Mouse (Mus musculus): Measurements from ENCODE around the gene Cpsf2.

Gene Cpsf2

DNA sequence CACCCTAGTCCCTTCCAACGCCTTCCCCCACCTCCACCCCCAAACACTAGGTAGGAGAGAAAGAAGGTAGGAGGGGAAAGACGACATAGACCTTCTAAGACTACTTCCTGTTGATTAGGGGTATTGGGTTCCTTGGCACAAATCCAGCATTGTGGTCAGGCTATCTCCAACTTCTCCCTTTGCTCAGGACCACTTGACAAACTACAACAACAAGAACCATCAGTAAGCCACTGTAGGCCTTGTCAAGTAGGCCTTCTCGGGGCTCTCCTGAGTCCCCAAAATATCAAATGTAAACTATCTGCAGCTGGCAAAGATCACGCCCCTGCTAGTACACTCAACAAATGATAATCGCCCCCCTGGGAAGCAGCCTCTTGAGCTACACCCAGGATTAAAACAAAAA, 4.5 kb downstream of the Cpsf2 start:
- no peak for DNase-seq (ENCODE audit: low spot score)

DNA sequence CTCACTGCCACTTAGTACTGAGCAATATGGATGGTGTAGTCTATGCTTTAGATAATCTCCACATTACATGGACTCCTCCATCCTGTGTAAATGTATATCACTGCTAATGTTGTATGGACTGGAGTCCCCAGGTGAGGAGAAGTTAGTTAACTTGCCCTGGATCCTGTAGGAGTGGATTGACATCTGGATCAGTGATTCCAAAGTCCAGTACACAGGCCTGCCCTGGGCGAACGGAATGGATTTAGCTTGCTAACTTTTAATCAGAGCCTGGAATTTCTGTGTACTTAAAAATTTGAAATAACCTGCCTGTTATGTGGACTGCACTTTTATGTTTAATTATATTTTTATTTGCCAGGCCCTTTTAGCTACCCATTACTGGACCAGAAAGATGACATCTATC, 5.8 kb downstream of the Cpsf2 start:
- no peak for DNase-seq (ENCODE audit: low spot score)

DNA sequence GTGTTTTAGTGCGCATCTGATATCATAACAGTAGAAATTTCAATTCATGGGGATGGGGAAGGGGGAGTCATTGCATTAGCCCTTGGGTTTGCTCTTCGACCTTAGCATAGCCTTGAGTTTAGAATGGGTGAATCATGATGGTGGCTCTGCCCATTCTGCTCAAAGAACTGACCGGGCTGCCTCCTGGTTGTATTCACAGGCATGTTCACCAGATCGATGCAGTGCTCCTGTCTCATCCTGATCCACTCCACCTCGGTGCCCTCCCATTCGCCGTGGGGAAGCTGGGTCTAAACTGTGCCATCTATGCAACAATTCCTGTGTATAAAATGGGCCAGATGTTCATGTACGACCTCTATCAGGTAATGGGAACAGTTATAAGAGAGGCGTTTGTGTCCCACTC, 7.2 kb downstream of the Cpsf2 start:
- DNase-seq (ENCODE audit: low spot score): no peak

DNA sequence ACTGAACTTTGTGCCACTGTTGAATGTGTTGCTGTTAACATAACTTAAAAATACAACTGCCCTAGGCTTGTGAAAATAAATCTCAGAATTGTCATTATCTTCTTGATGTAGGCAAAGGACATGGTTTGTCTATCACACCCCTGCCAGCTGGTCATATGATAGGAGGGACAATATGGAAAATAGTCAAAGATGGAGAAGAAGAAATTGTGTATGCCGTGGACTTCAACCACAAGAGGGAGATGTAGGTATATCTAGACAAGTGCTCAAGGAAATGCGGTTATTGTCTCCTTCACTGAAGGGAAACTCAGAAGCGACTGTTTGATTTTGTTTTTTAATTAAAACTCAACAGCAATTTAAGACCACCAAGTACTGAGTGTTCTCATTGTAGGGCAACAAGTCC, 9.3 kb downstream of the Cpsf2 start:
- DNase-seq (ENCODE audit: low spot score): peak; percentile 28

- DNase-seq (ENCODE audit: low spot score): no peak
Measured at GRCm38 (mm10) chr12:101987659-101988058, 11.9 kb downstream of the Cpsf2 start.

DNA sequence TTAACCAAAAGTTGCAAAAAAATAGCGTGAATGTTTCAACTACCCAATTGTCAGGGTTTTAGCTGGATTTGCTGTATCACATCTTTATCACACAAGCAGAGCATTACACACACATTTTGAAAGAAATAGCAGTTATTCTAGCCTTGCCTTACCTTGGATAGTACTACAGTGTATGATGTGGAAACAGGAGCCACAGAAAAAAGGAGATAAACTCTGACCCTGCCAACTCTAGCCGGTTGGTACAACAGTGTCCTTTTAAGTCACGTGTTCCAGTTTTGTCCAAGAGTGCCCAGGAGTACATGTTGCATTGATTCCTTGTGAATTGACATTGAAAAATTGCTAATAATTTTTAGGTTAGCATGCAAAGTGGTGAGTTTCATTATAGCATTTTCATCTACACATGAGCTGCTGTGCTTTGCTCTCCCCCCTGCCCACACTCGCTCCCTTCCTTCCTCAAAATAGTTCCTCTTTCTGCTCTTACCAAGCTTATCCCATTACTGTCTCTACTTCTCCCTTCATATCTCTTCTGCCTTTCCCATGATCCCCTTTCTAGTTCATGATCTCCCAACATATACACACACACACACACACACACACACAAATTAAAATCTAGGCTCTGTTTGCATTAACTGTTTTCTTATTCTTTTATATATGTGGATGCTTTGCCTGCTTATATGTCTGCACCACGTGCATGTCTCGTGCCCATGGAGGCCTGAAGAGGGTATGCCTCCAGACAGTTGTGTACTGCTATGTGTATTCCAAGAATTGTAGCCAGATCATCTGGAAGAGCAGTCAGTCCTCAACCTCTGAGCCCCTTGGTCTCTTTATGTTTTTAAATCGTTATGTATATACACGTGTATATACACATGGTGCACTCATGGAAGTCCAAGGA, 19.0 kb downstream of the Cpsf2 start:
- no peak for DNase-seq (ENCODE audit: low spot score)

GRCm38 (mm10) chr12:101998929-101999328, 23.1 kb downstream of the Cpsf2 start:
- DNase-seq (ENCODE audit: low spot score): no peak

- DNase-seq (ENCODE audit: low spot score): no peak
Measured at GRCm38 (mm10) chr12:102000785-102001184, 25.0 kb downstream of the Cpsf2 start.

DNA sequence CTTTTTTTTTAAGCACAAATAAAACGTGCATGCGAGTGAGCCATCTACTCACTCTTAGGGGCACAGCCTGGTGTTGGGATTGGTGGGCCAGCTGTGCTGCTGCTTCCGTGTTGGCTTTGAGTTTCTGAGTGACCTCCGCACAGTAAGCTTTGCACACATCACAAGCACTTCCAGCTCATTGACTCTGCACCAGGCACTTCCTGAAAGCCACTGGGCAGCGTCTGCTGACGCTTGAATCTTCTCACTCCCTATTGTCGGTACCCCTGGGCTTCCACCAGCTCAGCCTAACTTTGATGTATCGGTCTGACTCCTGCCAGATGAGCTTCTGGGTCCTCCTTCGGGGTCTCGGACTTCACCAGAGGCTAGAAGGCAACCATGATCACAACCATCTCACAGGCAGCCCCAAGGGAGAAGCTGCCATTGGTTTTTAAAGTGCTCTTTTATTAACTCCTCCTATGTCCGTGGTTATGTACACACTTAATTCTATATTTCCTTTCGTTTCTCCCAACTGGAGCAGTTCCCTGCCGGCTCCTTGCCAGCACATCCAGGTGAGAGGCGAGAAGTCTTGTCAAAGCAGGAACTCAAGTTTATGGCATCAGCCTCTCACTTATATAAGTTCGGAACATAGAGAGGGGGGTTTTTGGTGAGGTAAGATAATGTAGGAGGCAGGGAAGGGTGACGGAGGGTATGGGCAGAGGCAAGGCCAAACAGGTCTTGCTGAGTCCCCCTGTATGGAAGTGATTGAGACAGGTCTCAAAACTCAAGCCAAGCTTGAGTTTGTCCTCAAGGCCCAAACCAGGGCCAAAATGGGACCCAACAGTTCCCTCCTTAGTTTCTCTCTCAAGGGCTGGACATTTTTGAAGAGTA, 32.6 kb downstream of the Cpsf2 start:
- no peak for DNase-seq (ENCODE audit: low spot score)

DNA sequence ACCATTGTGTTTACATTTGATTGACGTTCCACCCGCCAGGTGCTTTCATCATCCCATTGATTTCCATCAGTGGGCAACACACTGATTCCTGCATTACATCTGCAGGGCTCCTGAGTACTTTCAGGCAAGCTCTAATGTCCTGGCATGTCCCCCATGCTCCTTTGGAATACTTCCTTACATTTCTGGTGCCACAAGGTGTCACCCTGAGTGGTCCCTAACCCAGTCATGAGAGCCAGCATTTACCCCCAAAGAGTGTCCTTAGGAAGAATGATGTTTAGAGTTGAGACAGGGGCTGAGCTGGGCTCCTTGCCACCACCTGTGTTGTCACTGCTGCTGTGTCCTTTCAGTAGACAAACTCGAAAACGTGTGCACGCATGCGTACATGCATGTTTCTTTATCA, 33.8 kb downstream of the Cpsf2 start:
- DNase-seq (ENCODE audit: low spot score): no peak

GRCm38 (mm10) chr12:102014411-102014810, 38.6 kb downstream of the Cpsf2 start:
- DNase-seq (ENCODE audit: low spot score): no peak

DNA sequence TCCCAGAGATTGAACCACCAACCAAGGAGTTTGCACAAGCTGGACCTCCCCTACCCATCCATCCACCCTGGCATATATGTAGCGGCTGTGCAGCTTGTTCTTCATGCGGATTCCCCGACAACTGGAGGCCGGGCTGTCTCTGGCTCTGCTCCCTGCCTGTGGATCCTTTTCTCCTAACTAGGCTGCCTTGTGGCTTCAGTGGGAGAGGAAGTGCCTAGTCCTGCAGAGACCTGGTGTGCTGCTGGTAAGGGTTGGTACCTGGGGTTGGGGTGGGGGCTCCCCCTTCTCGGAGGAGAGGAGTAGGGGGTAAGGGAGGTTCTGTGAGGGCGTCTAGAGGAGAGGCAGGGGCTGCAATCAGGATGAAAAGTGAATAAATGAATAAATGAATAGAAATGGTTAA, 39.3 kb downstream of the Cpsf2 start:
- DNase-seq (ENCODE audit: low spot score): no peak

GRCm38 (mm10) chr12:102021923-102022322, 46.1 kb downstream of the Cpsf2 start:
- DNase-seq (ENCODE audit: low spot score): no peak

DNA sequence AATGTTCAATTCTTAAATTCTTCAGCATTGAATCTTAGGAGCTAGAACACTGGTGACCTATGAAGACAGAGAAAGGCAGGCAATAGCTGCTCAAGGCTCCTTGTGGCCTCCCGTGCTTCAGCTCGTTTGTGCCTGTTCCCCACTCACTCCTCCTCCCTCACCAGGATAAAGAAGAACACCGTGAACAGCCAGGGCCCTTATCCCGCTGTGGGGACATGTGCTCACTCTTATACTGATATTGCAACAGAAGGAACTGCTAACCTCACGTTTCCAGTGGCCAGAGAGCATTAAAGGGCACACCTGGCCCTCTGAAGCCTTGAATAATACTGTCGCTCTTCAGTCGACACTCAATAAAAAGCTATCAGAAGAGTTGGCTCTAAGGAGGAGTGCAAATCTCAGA, 53.4 kb downstream of the Cpsf2 start:
- DNase-seq (ENCODE audit: low spot score): no peak

GRCm38 (mm10) chr12:102029892-102030446, 54.2 kb downstream of the Cpsf2 start:
- no peak for DNase-seq (ENCODE audit: low spot score)

- DNase-seq (ENCODE audit: low spot score): no peak
Measured at GRCm38 (mm10) chr12:102034934-102035333, 59.1 kb downstream of the Cpsf2 start.

DNA sequence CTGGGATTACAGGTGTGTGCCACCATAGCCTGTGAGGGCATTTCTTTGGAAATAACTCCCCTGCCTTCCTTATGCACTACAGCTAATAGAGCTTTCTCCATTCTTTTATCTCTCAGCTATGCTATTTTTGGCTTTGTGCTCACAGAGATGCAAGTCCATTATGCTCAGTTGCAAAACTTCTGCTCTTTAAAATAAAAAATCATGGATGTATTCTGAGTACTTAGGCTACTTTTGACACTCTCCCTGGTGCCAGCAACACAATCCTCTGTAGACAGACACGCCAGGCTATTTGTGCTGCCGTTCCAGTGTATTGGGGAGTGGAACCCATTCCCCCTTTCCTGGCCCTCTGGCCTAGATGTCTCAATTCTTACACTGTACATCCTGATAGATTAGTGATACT, 64.1 kb downstream of the Cpsf2 start:
- DNase-seq (ENCODE audit: low spot score): no peak

DNA sequence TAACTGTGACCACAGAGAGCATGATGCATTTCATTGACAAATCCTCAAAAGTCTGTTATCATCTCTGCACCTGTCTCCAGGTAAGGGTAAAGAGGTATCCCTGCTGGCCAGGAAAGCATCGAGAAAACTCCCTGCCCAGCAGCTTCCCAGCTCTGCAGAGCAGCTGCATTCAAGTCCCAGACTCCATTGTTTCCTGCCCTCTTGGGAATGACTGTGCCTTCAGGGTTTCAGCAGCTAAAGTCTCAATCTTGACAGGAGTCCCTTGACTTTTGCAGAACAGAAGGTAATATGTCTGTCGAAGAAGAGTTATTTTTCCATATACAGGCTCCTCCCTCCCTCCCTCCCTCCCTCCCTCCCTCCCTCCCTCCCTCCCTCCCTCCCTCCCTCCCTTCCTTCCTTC, 65.9 kb downstream of the Cpsf2 start:
- no peak for DNase-seq (ENCODE audit: low spot score)

- DNase-seq (ENCODE audit: low spot score): no peak
Measured at GRCm38 (mm10) chr12:102042247-102042646, 66.5 kb downstream of the Cpsf2 start.

GRCm38 (mm10) chr12:102043840-102044239, 68.1 kb downstream of the Cpsf2 start:
- DNase-seq (ENCODE audit: low spot score): no peak

DNA sequence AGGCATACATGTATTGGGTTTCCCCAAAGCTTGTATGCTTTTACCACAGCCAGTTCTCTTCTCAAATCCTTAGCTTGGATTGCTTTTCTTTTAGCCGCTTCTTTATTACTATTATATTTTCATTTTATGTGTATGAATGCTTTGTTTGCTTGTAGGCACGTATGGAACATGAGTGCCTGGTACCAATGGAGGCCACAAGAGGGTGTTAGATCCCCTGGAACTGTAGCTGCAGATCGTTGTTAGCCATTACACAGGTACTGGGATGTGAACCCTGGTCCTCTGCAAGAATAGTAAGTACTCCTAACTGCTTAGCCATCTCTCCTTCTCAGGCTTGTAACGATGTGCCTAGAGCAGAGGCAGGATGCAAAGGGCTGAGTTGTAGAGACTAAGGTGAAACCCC, 78.4 kb downstream of the Cpsf2 start:
- DNase-seq (ENCODE audit: low spot score): no peak

DNA sequence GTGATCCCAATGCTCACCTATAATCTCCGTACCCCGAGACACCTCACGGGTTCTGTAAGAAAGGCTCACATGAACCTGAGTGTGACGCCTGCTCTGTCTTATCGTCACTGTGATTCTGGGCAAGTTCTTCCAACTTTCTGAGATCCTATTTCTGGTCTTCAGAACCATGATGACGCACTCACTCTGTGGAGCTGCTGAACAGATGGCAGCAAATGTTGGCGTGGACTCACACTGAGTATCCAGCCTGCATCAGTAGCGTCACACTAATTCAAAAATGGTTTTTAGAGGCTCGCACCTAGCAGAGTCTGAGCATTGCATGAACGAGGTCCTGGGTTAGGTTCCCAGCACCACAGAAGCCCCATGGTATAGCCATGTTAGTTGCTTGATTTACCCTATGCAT, 80.0 kb downstream of the Cpsf2 start:
- DNase-seq (ENCODE audit: low spot score): no peak
